Mouse (Mus musculus) heart, adult 2 months (tissue): ENCODE results near the gene Slc38a1. TPM values are rescaled to one million over a fixed set of nuclear protein-coding genes. Genes with fewer than 3 reads are reported as not detected.
A peak's percentile ranks its signal among the peaks of the same experiment; 100 is the strongest.

Source experiments
- DNase-seq, 2 experiments: peaks; one replicate each; pipeline ENCODE4 v3.0.0; 2021
- H3K27ac ChIP-seq: fragments of 200-600 bp; 2 replicates; pipeline ENCODE4 v1.8.1; 2022
- H3K27me3 ChIP-seq: fragments of 200-500 bp; 2 replicates; pipeline ENCODE4 v1.6.1; 2012; ENCODE audit warnings: mild to moderate bottlenecking, low read length, inconsistent platforms, mixed read lengths; ENCODE audit not compliant: control insufficient read depth, insufficient read depth
- H3K36me3 ChIP-seq: fragments of 200-500 bp; 2 replicates; pipeline ENCODE4 v1.6.1; 2012; ENCODE audit warnings: low read length, inconsistent platforms; ENCODE audit not compliant: control insufficient read depth, insufficient read depth
- H3K4me1 ChIP-seq: fragments of 200-500 bp; 2 replicates; pipeline ENCODE4 v1.6.1; 2011; ENCODE audit warnings: low read length; ENCODE audit not compliant: control insufficient read depth, insufficient read depth
- H3K4me3 ChIP-seq: fragments of 200-600 bp; 2 replicates; pipeline ENCODE4 v1.8.1; 2022
- H3K79me2 ChIP-seq: fragments of 200-500 bp; replicated peaks from 2 replicates; pipeline ENCODE4 v1.6.1; 2012; ENCODE audit warnings: mild to moderate bottlenecking, inconsistent platforms, low read length, moderate library complexity, mixed read lengths; ENCODE audit not compliant: control insufficient read depth, insufficient read depth
- H3K9ac ChIP-seq: fragments of 200-500 bp; 2 replicates; pipeline ENCODE4 v1.6.1; 2012; ENCODE audit warnings: low read depth, mild to moderate bottlenecking, control low read depth, inconsistent platforms, low read length, mixed read lengths
- CTCF ChIP-seq: fragments of 200-600 bp; IDR thresholded peaks from 2 replicates; pipeline ENCODE4 v1.8.1; 2022; ENCODE audit warnings: antibody characterized with exemption, mild to moderate bottlenecking, moderate library complexity
- EP300 ChIP-seq: fragments of 200-500 bp; IDR thresholded peaks from 2 replicates; pipeline ENCODE4 v1.6.1; 2011; ENCODE audit warnings: low read depth, low read length, control low read depth; ENCODE audit not compliant: insufficient read depth
- POLR2A ChIP-seq: fragments of 200-500 bp; IDR thresholded peaks from 2 replicates; pipeline ENCODE4 v1.6.1; 2011; ENCODE audit warnings: mild to moderate bottlenecking, low read depth, low read length, control low read depth; ENCODE audit not compliant: insufficient read depth
- WGBS: fragments of 180-500 bp; shearing (Covaris S2); methylation state at CpG from one replicate; pipeline ENCODE4 v1.1.7; 2018; 5-methylcytosine and 5-hydroxymethylcytosine counted together
- intact Hi-C: fragments of 180-260 bp; cut with DNase I; formaldehyde crosslinking; loops from one replicate; pipeline ENCODE4 v1.15.1; 2025
- polyA plus RNA-seq: library from polyadenylated mRNA; depleted of rRNA; stranded (reverse); fragments of >200 nt; gene quantifications from 2 replicates; pipeline ENCODE4 v1.2.3, GENCODE M21; 2012; rRNA removed
- total RNA-seq, 2 experiments: library from RNA; stranded (reverse); gene quantifications; 2 replicates each; pipeline ENCODE4 v1.2.3; 2021

The Slc38a1 gene
- total and polyA plus RNA-seq, 3 experiments, result 11.8 to 12.8 (median 12.7) TPM

DNA sequence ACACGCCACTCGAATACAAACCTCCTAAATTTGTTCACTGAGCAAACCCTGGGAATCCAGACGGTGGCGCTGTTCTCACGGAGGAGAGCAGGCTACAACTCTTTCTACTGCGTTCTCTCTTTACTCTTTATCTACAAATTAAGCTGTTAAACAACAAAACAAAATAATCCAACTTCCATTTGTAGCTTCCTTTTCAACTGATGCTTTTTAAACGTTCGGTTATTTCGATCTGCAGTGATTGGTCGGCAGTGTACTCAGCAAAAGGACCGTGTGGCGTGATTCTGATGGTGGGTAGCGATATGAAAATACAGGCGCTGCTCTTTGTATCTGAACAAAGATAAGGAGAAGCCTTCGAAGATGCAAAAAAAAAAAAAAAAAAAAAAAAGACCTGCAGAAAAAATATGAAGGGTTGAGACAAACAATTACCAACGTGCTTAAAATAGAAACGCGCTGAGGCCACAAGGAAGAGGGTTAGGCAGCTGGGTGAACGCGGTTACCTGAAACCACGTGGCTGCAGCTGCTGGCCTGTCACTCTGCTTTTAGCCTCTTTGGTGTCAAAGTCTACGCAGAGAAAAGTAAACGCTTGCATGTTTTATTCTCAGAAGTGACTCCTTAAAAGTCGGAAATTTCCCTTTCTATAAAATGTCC lies 99.4 kb downstream of the Slc38a1 start:
- TF ChIP-seq EP300 (0 out of 2 replicates have a peak, but pooled peaks have one; percentile 41), CTCF (no peak; the same call in none of the 2 replicates)
- intact Hi-C loops, result loop anchor here (1.0 to 5.0 kb wide), 2 partner anchors 123 to 394 kb away; no protein-coding TSS in a partner anchor
- peak overlapping the region; percentile 64 for H3K27ac ChIP-seq
- no peaks in the 10 kb centered on the region for H3K4me1 ChIP-seq
- 2% methylated on average over 24 of the region's 24 CpGs for WGBS
- H3K79me2 ChIP-seq, result no peaks in the 10 kb centered on the region
- peak; percentile 45 to 61 for DNase-seq
- H3K9ac ChIP-seq, result no peak overlapping the region; the same call in 1 of the 2 replicates
- no peaks in the 10 kb centered on the region for H3K27me3 ChIP-seq
- no peaks in the 10 kb centered on the region for H3K36me3 ChIP-seq
- H3K4me3 ChIP-seq, result peak overlapping the region; percentile 45

DNA sequence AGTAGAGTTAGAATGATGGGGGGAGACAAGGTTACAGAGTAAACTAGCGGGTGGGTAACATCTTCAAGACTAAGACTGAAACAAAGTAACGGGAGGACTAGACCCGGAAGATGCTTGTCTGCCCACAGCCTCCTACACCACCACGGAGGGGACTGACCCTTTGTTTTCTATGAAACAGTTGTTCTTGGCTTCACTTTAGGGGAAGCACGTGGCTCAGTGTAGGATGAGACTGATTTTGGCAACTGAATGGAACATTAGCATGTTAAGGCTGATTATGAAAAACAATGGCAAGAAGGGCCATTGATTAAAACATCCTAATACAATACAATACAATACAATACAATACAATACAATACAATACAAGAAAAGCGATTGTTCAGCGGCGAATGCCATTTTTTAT lies 100.6 kb downstream of the Slc38a1 start:
- no peaks in the 10 kb centered on the region for H3K79me2 ChIP-seq
- H3K4me3 ChIP-seq, result no peak overlapping the region
- TF ChIP-seq CTCF, result no peak
- no peak for TF ChIP-seq POLR2A
- no peak for TF ChIP-seq EP300
- H3K9ac ChIP-seq, result no peak overlapping the region
- H3K27ac ChIP-seq, result no peak overlapping the region
- intact Hi-C loops, result loop anchor here (5.0 kb wide), 1 partner anchor 395 kb away; no protein-coding TSS in a partner anchor
- no peaks in the 10 kb centered on the region for H3K4me1 ChIP-seq
- H3K36me3 ChIP-seq, result no peaks in the 10 kb centered on the region
- WGBS, result 54% methylated on average over 8 of the region's 8 CpGs
- no peaks in the 10 kb centered on the region for H3K27me3 ChIP-seq
- no peak for DNase-seq

GRCm38 (mm10) chr15:96537272-96537671 lies 105.4 kb downstream of the Slc38a1 start:
- 96% methylated on average over 11 of the region's 11 CpGs for WGBS
- no peak for TF ChIP-seq EP300
- TF ChIP-seq CTCF, result no peak
- TF ChIP-seq POLR2A, result no peak
- H3K36me3 ChIP-seq, result no peaks in the 10 kb centered on the region
- no peak for DNase-seq
- H3K27me3 ChIP-seq, result no peaks in the 10 kb centered on the region
- H3K79me2 ChIP-seq, result no peaks in the 10 kb centered on the region
- intact Hi-C loops, result no loop called here
- H3K4me1 ChIP-seq, result no peaks in the 10 kb centered on the region
- no peak overlapping the region for H3K27ac ChIP-seq
- no peak overlapping the region for H3K4me3 ChIP-seq
- no peak overlapping the region for H3K9ac ChIP-seq

DNA sequence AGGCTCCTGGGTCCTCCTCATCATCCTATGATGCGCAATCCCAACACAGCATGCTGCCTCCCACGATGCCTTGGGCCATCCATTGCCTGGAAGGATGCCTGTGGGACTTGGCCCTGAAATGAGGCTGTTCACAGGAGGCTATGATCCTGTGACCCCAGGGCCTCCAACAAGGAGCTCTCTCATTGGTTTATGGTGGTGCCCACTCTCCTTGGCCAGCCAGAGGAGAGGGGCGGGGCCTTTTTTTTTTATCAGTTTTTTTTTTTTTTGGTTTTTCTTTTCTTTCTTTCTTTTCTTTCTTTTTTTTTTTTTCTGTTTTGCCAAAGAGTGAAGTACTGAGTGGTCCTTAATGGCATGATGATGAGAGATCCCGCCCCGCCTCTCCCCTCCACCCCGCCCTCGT lies 106.3 kb downstream of the Slc38a1 start:
- Histone ChIP-seq H3K79me2 (no peaks in the 10 kb centered on the region), H3K36me3 (no peaks in the 10 kb centered on the region), H3K27me3 (no peaks in the 10 kb centered on the region), H3K4me3 (no peak overlapping the region), H3K27ac (no peak overlapping the region), H3K4me1 (no peaks in the 10 kb centered on the region), H3K9ac (no peak overlapping the region)
- TF ChIP-seq CTCF (no peak), POLR2A (no peak), EP300 (no peak)
- WGBS, result 99% methylated on average over 7 of the region's 7 CpGs
- intact Hi-C loops, result no loop called here
- no peak for DNase-seq

GRCm38 (mm10) chr15:96527686-96528085 lies 115.0 kb downstream of the Slc38a1 start:
- H3K36me3 ChIP-seq, result no peaks in the 10 kb centered on the region
- no peak overlapping the region for H3K4me3 ChIP-seq
- no peak for TF ChIP-seq POLR2A
- TF ChIP-seq CTCF, result no peak
- TF ChIP-seq EP300, result no peak
- intact Hi-C loops, result no loop called here
- no peaks in the 10 kb centered on the region; the same call in 1 of the 2 replicates for H3K4me1 ChIP-seq
- H3K27ac ChIP-seq, result no peak overlapping the region
- no peaks in the 10 kb centered on the region for H3K79me2 ChIP-seq
- DNase-seq, result no peak
- WGBS, result 34% methylated on average over 6 of the region's 6 CpGs
- no peak overlapping the region for H3K9ac ChIP-seq
- H3K27me3 ChIP-seq, result peaks cover 1% of the 10 kb centered on the region; the same call in 1 of the 2 replicates

DNA sequence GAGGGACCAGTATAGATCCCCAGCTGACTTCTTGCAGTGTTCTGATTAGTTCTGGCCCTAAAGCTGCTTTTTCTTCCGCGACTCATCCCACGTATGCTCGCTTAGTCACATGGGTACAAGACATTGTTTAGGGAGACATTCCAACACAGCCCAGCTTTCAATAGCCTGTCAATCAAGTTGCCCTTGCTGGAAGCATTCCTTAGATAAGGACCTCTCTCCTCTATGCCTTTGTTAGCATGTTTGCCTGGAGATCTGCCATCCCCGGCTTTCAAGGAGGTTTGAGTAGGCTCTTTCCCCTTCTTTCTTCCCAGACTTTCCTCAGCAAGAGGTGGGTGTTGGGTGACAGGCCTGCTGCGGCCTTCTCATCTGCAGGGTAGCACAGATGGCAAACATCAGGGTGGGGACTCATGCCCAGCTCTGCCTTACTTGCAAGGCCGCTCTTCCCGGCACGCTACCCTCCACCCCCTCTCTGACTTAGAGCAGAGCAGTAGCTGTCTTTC lies 118.4 kb downstream of the Slc38a1 start:
- H3K4me1 ChIP-seq, result no peaks in the 10 kb centered on the region; the same call in 1 of the 2 replicates
- no peak overlapping the region for H3K27ac ChIP-seq
- H3K79me2 ChIP-seq, result no peaks in the 10 kb centered on the region
- TF ChIP-seq EP300 (no peak), POLR2A (no peak), CTCF (no peak)
- no peak overlapping the region for H3K4me3 ChIP-seq
- H3K36me3 ChIP-seq, result no peaks in the 10 kb centered on the region
- peak in 1 of 2 experiments; percentile 19 for DNase-seq
- WGBS, result 24% methylated on average over 9 of the region's 9 CpGs
- H3K9ac ChIP-seq, result no peak overlapping the region
- intact Hi-C loops, result no loop called here
- no peaks in the 10 kb centered on the region for H3K27me3 ChIP-seq

Other genes starting within 250 kb of the Slc38a1 start
- gene Scaf11, start 182.1 kb downstream of the Slc38a1 start, total RNA-seq, result 10 to 100 TPM; 45.9 to 54.0 TPM
- 9.6 and 16.8 TPM in 2 replicates for gene Scaf11, start 182.1 kb downstream of the Slc38a1 start, polyA plus RNA-seq
- gene Slc38a2, start 56.8 kb upstream of the Slc38a1 start, total RNA-seq, result 100 to 1,000 TPM; 149 to 209 TPM
- 59.3 and 109 TPM in 2 replicates for gene Slc38a2, start 56.8 kb upstream of the Slc38a1 start, polyA plus RNA-seq